Mouse (Mus musculus): ENCODE measurements around the gene Msantd2. TPM values are rescaled to one million over a fixed set of nuclear protein-coding genes. Genes with fewer than 3 reads are reported as not detected.

Msantd2 gene
- total RNA-seq, 2 experiments from 2014 or later, result 19.2 to 28.3 TPM

- DNase-seq (ENCODE audit: low spot score in 2 of 2), result no peak
- intact Hi-C loops (cut with DNase I), result no loop called here
These were observed 50.3 kb downstream of the Msantd2 start, which contains the start of gene Vsig2 for GRCm38 (mm10) chr9:37539170-37540025. Vsig2 (plus strand) TSS chr9:37539255.

DNA sequence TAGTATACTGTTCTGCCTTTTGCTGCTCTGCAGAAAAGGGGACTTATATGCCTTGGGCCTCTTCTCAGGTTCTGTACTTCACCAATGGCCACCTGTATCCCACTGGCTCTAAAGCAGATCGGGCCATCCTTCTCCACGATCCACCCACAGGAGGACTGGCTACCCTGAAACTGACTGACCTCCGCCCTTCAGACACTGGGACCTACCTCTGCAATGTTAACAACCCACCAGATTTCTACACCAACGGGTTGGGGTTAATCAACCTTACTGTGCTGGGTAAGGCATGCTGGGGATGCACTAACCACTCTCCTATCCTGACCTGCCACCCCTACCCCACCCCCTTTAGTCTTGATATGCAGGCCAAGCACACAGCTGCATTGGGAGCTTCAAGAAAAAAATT lies 51.1 kb downstream of the Msantd2 start:
- intact Hi-C loops (cut with DNase I), result no loop called here
- DNase-seq (ENCODE audit: low spot score in 2 of 2), result no peak

- no peak for DNase-seq (ENCODE audit: low spot score in 2 of 2)
- intact Hi-C loops (cut with DNase I), result no loop called here
These were observed 51.8 kb downstream of the Msantd2 start for GRCm38 (mm10) chr9:37540701-37541575.

DNA sequence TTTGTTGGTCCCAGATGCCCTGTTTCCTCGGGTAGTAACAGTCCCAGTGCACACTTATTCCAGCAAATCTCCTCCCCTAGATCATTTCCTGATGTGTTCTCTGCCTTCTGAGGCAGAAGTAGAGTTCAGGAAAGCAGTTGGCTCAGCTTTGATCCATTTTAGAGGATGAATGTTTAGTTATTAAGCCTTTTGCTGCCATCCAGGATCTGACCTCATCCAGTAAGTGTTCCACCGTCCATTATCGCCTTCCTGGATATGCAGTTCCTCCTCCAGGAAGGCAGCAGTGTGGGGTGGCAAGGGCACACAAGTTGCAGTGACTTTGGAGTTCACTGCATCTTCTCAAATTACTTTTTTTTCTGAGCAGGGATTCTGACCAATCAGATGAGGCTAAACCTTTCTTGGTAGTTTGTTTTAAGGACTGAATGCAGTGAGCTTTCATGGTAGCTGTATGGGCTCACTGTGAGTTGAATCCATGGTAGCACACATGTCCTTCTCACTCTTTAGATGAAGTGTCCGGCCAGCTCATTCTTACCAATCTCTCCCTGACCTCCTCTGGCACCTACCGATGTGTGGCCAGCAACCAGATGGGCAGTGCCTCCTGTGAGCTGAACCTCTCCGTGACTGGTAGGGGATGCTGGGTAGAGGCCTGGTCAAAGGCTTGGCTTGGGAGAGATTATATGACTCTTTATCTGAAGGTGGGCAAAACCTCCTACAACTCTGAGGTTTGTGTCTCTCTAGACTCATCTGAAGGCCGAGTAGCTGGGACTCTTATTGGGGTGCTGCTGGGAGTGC lies 52.9 kb downstream of the Msantd2 start:
- DNase-seq (ENCODE audit: low spot score in 2 of 2), result no peak
- intact Hi-C loops (cut with DNase I), result no loop called here

GRCm38 (mm10) chr9:37543869-37544440 lies 54.8 kb downstream of the Msantd2 start:
- DNase-seq (ENCODE audit: low spot score in 2 of 2), result no peak
- intact Hi-C loops (cut with DNase I), result loop anchor here (2.0 kb wide), 1 partner anchor 113 kb away; no protein-coding TSS in a partner anchor

- peak; percentile 82 to 86 for DNase-seq (ENCODE audit: low spot score in 2 of 2)
- intact Hi-C loops (cut with DNase I), result loop anchor here (2.0 kb wide), 1 partner anchor 114 kb away; no protein-coding TSS in a partner anchor
These were observed 55.5 kb downstream of the Msantd2 start for GRCm38 (mm10) chr9:37544447-37545165.

- no peak for DNase-seq (ENCODE audit: low spot score in 2 of 2)
- intact Hi-C loops (cut with DNase I), result loop anchor here (2.0 kb wide), 1 partner anchor 114 kb away; no protein-coding TSS in a partner anchor
These were observed 56.1 kb downstream of the Msantd2 start for GRCm38 (mm10) chr9:37545166-37545610.

- intact Hi-C loops (cut with DNase I), result loop anchor here (2.0 kb wide), 1 partner anchor 115 kb away; no protein-coding TSS in a partner anchor
- no peak for DNase-seq (ENCODE audit: low spot score in 2 of 2)
These were observed 56.8 kb downstream of the Msantd2 start for GRCm38 (mm10) chr9:37545847-37546452.

DNA sequence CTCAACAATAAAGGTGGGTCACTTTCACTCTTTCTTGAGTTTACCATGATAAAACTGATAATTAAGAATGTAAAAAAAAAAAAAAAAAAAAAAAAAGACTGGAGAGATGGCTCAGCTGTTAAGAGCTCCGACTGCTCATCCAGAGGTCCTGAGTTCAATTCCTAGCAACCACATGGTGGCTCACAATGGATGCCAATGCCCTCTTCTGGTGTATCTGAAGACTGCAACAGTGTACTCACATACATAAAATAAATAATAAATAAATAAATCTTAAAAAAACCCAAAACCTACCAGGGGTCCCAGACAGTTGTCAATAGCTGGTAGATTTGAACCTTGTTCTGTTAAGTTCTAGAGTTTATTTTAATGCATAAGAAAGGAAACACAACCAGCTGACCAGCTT lies 57.8 kb downstream of the Msantd2 start:
- intact Hi-C loops (cut with DNase I), result no loop called here
- DNase-seq (ENCODE audit: low spot score in 2 of 2), result no peak

DNA sequence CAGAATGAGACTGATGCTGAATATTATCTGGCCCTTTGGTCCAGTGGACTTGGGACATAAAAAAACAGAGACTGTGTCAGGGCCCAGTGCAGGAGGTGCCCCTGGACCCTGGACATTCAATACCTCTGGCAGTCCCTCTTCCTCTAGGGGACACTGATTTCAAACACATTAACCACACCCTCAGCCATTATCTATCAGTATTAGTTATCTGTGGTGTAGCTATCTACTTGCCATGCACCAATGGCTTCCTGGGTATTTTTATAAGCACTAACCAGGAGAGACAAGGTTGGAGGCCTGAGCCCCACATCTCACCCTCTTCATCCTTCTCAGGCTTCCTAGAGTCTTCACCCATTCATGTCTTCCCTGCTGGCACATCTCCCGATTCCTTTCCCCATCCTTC lies 61.3 kb downstream of the Msantd2 start:
- no peak for DNase-seq (ENCODE audit: low spot score in 2 of 2)
- intact Hi-C loops (cut with DNase I), result loop anchor here (5.0 to 10.0 kb wide), 2 partner anchors 264 to 382 kb away; no protein-coding TSS in a partner anchor

DNA sequence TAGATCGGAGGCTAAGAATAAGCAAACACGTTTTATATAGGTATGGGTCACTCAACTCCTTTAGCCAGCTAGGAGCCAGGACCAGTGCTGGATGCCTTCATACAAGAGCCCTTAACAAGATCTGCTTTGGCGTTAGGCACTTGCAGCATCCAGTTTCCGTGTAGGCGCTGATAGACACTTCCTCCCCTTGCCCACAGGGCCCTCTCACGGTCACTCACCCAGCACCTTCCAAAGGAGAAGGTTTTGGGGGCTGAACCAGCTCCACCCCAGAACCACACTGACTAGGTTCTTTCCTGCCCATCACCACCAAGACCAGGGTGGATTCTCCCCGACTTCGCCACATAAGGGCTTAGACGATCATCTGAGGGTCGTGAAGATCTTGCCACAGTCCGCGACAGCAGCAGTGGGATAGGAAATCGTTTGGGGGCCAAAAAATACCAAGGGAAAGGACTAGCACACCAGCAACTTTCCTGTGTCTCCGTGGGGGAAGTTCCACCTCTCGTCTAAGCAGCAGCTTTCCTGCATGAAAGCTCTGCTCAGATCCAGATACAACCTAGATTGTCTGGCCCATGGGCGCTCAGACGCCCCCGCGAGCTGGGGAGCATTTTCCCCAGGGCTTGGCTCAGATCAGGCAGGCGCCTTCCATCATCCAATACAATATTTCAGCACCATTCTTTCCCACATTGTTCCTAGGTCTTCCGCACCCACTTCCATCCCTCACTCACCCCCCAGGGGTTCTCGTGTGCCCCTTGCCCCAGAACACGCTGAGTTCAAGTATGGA lies 62.8 kb downstream of the Msantd2 start:
- intact Hi-C loops (cut with DNase I), result loop anchor here (2.0 to 10.0 kb wide), 3 partner anchors 61 to 380 kb away; partner anchors contain the start of gene Spa17
- no peak for DNase-seq (ENCODE audit: low spot score in 2 of 2)

- DNase-seq (ENCODE audit: low spot score in 2 of 2), result peak; percentile 90 to 92
- intact Hi-C loops (cut with DNase I), result loop anchor here (2.0 to 10.0 kb wide), 3 partner anchors 60 to 380 kb away; partner anchors contain the start of gene Spa17
These were observed 63.6 kb downstream of the Msantd2 start, which contains the start of gene Nrgn for GRCm38 (mm10) chr9:37552536-37553293. Nrgn (minus strand) TSS chr9:37552904.

DNA sequence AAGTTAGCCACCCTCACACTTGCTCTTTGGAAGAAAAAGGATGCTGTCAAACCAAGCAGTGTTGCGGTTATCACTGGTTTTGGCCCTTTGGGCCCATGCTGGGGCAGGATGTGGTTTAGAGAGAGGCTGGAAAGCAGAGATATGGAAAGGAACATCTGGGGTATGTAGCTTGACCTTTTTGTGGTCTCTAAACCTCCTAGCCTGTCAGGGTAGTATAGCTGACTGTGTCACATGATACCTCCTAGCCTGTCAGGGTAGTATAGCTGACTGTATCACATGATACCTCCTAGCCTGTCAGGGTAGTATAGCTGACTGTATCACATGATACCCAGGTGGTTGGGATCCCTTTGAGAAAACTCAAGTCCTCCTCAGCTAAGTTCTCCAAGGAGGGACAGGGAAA lies 65.2 kb downstream of the Msantd2 start:
- intact Hi-C loops (cut with DNase I), result loop anchor here (5.0 to 10.0 kb wide), 2 partner anchors 261 to 378 kb away; no protein-coding TSS in a partner anchor
- no peak for DNase-seq (ENCODE audit: low spot score in 2 of 2)

- DNase-seq (ENCODE audit: low spot score in 2 of 2), result no peak
- intact Hi-C loops (cut with DNase I), result loop anchor here (5.0 to 10.0 kb wide), 2 partner anchors 260 to 377 kb away; no protein-coding TSS in a partner anchor
These were observed 66.0 kb downstream of the Msantd2 start, which contains the start of gene Siae for GRCm38 (mm10) chr9:37554838-37555748. Siae (plus strand) TSS chr9:37555698.

- DNase-seq (ENCODE audit: low spot score in 2 of 2), result peak in 1 of 2 experiments; percentile 69
- intact Hi-C loops (cut with DNase I), result loop anchor here (1.0 to 10.0 kb wide), 2 partner anchors 20 to 258 kb away; no protein-coding TSS in a partner anchor
These were observed 67.2 kb downstream of the Msantd2 start for GRCm38 (mm10) chr9:37556366-37556765.

All from left cerebral cortex, postnatal 14 days (tissue).